Mouse (Mus musculus) cerebellum, adult 2 months (tissue): ENCODE results near the gene Cbl. TPM values are rescaled to one million over a fixed set of nuclear protein-coding genes. Genes with fewer than 3 reads are reported as not detected.
"Not testable (repeated sequence)": the region's sequence is repeated elsewhere in the genome, so short reads cannot be mapped to it uniquely, and the experiment has no call there.

Source experiments
- DNase-seq, 2 experiments: peaks; one replicate each; pipeline ENCODE4 v3.0.0; 2021
- H3K27ac ChIP-seq: fragments of 200-500 bp; 2 replicates; pipeline ENCODE4 v1.5.1; 2012; ENCODE audit warnings: low read length, control low read depth, inconsistent platforms; ENCODE audit not compliant: insufficient read depth
- H3K27me3 ChIP-seq: fragments of 200-500 bp; 2 replicates; pipeline ENCODE4 v1.6.1; 2012; ENCODE audit warnings: inconsistent platforms, mild to moderate bottlenecking, low read length, moderate library complexity; ENCODE audit not compliant: control insufficient read depth, insufficient read depth
- H3K4me1 ChIP-seq: fragments of 200-500 bp; 2 replicates; pipeline ENCODE4 v1.6.1; 2011; ENCODE audit warnings: low read length; ENCODE audit not compliant: control insufficient read depth, insufficient read depth
- H3K4me3 ChIP-seq: fragments of 200-500 bp; replicated peaks from 2 replicates; pipeline ENCODE3; 2011; ENCODE audit warnings: mild to moderate bottlenecking, low read depth, low read length, control low read depth; ENCODE audit not compliant: insufficient read depth
- CTCF ChIP-seq: fragments of 200-500 bp; IDR thresholded peaks from 2 replicates; pipeline ENCODE4 v1.5.1; 2011; ENCODE audit warnings: low read depth, mild to moderate bottlenecking, control low read depth, low read length, moderate library complexity, borderline replicate concordance; ENCODE audit not compliant: insufficient read depth
- POLR2A ChIP-seq: fragments of 200-500 bp; IDR thresholded peaks from 2 replicates; pipeline ENCODE4 v1.6.1; 2011; ENCODE audit warnings: low read length, control low read depth, borderline replicate concordance; ENCODE audit not compliant: insufficient read depth
- WGBS: fragments of 180-500 bp; shearing (Covaris S2); methylation state at CpG from one replicate; pipeline ENCODE4 v1.1.7; 2018; 5-methylcytosine and 5-hydroxymethylcytosine counted together
- polyA plus RNA-seq: library from polyadenylated mRNA; depleted of rRNA; stranded (reverse); fragments of >200 nt; gene quantifications from 2 replicates; pipeline ENCODE4 v1.2.3, GENCODE M21; 2012

The Cbl gene
- polyA plus RNA-seq, 1 experiment, result 14.5 TPM

DNA sequence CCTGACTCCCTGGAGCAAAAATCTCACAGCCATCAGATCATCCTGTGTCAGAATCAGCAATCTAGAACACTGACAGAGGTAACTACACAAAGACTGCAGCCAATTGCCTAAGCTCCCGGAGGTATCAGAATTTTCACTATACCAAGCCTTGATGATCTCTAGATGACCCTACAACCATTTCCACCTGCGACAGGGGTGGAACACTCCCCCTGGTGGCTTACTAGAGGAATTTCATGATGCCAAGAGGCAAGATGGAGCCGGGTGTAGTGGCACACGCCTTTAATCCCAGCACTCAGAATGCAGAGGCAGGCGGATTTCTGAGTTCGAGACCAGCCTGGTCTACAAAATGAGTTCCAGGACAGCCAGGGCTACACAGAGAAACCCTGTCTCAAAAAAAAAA lies 109.5 kb downstream of the Cbl start:
- H3K27ac ChIP-seq, result no peak overlapping the region
- TF ChIP-seq POLR2A (no peak), CTCF (peak; percentile 56; the same call in 1 of the 2 replicates)
- no peak overlapping the region for H3K4me3 ChIP-seq
- H3K27me3 ChIP-seq, result no peaks in the 10 kb centered on the region
- H3K4me1 ChIP-seq, result no peaks in the 10 kb centered on the region
- 65% methylated on average over 6 of the region's 6 CpGs for WGBS
- DNase-seq, result peak in 1 of 2 experiments; percentile 23

DNA sequence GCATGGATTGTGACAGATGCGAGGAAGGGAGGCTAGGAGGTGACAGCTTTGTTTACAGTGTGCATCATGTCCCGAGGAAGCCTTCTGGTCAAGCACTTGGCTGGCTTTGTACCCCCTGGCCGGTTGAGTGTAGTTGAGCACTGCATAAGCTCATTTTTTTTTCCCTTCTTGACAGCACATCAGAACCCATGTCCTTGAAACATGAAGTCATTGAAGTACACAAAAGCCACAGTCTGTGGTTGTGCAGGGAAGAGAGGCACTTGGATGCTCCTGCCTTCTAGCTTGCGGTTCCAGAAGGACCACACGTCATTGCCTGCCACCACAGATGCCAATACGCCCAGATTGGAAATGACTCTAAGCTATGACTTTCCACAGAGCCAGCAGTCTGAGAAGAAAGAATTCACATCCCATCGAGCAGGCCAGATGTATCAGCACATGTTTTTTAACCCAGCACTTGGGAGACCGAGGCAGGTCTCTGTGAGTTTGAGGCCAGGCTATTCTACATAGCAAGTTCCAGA lies 113.8 kb downstream of the Cbl start:
- WGBS, result 62% methylated on average over 8 of the region's 8 CpGs

DNA sequence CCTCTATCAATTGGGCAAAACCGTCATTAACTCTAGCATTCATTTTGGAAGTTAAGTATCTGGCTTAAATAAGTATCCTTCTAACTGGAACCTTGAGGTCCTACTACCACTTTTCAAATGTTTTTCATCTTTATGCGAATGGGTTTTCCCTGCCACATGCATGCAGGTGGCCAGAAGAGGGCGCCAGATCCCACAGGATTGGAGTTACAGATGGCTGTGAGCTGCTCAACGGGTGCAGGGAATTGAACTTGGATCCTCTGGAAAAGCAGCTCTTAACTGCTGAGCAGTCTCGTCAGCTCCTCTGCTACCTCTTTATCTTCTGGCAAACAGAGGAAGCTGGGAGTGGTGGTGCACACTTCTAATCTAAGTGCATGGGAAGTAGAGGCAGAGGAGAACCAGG lies 114.8 kb downstream of the Cbl start:
- no peaks in the 10 kb centered on the region for H3K27me3 ChIP-seq
- no peak overlapping the region for H3K4me3 ChIP-seq
- TF ChIP-seq POLR2A (no peak), CTCF (peak; percentile 55)
- no peaks in the 10 kb centered on the region for H3K4me1 ChIP-seq
- no peak overlapping the region for H3K27ac ChIP-seq
- 56% methylated on average over 5 of the region's 5 CpGs for WGBS
- DNase-seq, result peak in 1 of 2 experiments; percentile 41

More for the DNA sequence above, 113.8 kb downstream of the Cbl start:
- Histone ChIP-seq H3K27me3 (no peaks in the 10 kb centered on the region), H3K4me1 (no peaks in the 10 kb centered on the region), H3K27ac (no peak overlapping the region), H3K4me3 (no peak overlapping the region)
- TF ChIP-seq POLR2A, result no peak
- no peak for DNase-seq

DNA sequence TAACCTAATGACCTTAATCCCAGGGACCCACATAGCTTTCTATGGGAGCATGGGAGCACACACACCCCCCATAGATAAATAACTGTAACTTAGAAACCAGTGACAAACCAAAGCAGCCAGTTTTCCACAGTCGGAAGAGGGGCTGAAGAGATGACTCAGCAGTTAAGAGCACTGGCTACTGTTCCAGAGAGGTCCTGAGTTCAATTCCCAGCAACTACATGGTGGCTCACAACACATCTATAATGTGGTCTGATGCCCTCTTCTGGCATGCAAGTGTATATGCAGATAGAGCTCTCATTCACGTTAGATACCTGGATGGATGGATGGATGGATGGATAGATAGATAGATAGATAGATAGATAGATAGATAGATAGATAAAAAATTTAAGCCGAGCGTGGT lies 117.7 kb downstream of the Cbl start:
- Histone ChIP-seq H3K4me3 (no peak overlapping the region), H3K4me1 (no peaks in the 10 kb centered on the region), H3K27me3 (no peaks in the 10 kb centered on the region), H3K27ac (no peak overlapping the region)
- 94% methylated on average over 4 of the region's 4 CpGs for WGBS
- TF ChIP-seq CTCF (no peak), POLR2A (no peak)
- no peak for DNase-seq

DNA sequence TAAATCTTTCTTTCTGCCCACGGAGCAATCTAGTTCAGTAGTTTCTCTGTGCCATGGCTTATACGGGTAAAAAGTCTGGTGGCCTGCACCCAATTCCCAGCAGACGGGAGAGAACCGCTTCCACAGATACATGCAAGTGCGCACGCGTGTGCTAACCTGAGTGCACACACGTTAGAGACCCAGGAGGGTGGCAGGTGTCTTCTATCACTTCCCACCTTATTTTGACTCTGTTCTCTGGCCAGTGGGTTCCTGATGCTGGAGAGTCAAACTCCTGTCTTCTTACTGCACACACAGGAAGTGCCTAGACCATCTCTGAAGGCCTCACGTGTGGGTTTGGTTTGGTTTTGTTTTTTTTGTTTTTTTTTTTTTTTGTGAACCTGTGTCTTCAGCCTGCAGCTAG lies 118.2 kb downstream of the Cbl start:
- Histone ChIP-seq H3K27me3 (no peaks in the 10 kb centered on the region), H3K27ac (no peak overlapping the region), H3K4me3 (no peak overlapping the region), H3K4me1 (no peaks in the 10 kb centered on the region)
- DNase-seq, result no peak
- TF ChIP-seq CTCF (no peak), POLR2A (no peak)
- WGBS, result 91% methylated on average over 9 of the region's 9 CpGs

DNA sequence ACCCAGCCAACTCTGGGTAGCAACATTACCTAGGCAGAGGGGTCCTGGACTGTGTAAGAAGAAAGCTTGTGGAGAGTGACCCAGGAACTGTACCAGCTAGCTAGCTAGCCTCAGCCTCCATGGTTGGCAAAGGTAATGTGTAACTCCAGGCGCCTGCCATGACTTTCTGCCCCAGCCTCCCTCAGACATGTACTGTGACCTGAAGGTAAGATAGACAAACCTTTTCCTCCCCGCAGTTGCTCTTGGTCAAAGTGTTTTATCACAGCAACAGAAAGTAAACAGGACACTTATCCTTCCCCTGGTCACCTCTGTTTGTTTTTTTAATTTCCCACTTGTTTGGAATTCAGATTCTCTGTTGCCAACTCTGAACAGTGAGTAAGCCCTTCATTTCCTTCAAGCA lies 119.4 kb downstream of the Cbl start:
- Histone ChIP-seq H3K4me1 (peaks cover 3% of the 10 kb centered on the region; the same call in 1 of the 2 replicates), H3K27me3 (no peaks in the 10 kb centered on the region), H3K4me3 (no peak overlapping the region), H3K27ac (no peak overlapping the region)
- TF ChIP-seq CTCF, result no peak
- DNase-seq, result peak in 1 of 2 experiments; percentile 10
- 91% methylated on average over 2 of the region's 2 CpGs for WGBS

DNA sequence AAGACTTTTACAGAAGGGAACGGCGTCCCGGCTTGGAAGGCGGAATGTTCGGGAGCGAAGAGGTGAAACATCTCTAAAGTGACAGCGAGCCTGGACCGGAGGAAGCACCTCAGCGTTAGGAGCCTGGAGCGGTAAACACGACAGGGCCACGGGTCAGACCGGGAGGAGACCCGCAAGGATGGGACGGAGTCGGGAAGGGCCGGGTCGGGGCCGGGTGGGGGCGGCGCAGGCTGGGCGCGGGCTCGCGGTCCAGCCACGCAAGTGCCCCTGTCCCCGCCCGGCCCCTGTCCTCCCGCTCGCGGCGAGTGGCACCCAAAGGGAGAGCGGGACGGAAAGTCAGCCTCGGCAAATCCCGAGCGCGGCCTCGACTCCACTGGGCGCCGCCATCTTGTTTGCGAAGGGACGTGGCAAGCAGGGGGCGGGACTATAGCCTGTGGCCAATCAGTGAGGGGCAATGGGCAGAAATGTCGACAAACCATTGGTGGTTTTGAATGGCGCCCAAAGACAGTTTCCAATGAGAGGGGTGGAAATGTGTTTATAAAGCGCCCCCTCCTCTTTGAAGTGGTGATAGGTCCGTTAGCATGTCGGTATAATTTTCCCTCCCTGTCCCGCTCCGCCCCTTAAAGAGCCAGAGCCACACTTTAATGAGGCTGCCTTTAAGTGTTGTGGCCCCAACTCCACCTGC lies 120.6 kb downstream of the Cbl start, which contains the start of the genes Gm49380 and Rnf26:
Gm49380 (minus strand) TSS at position 396 of the 685 bp plus-strand sequence.
Rnf26 (minus strand) TSS at position 413 of the 685 bp plus-strand sequence.
- DNase-seq, result peak; percentile 96 to 98
- Histone ChIP-seq H3K27ac (no peak within 1 kb of the TSS), H3K27me3 (no peaks in the 10 kb centered on the region), H3K4me3 (peak within 1 kb of the TSS; percentile 59), H3K4me1 (peaks cover 14% of the 10 kb centered on the region)
- peak; percentile 54; the same call in 1 of the 2 replicates for TF ChIP-seq POLR2A
- TF ChIP-seq CTCF, result no peak
- under 1% methylated on average over 49 of the region's 51 CpGs for WGBS

DNA sequence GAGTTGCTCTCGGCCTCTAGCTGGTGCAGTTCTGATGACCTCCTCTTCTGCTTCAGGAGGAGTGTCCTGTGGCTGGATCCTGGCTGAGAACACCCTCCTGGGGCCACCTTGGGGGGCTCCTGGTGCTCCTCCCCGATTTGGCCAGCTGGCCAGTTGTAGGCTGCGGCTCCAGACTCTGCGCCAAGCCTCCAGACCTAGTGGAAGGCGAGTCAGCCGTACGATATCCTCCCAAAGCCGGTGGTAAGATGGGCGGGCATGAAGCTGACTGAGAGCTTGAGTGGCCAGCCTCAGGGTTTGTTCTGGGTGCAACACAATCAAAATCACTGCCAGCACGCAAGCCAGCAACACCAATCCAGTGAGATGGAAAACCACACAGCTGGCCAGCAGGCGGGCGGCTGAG lies 121.9 kb downstream of the Cbl start:
- not testable (repeated sequence) for H3K4me3 ChIP-seq, H3K27ac ChIP-seq, H3K27me3 ChIP-seq
- 18% methylated on average over 10 of the region's 12 CpGs for WGBS
- DNase-seq, result peak in 1 of 2 experiments; percentile 16
- peaks cover 25% of the 10 kb centered on the region for H3K4me1 ChIP-seq
